Mouse (Mus musculus): ENCODE measurements around the gene Lgi4.

- TF ChIP-seq CTCF (IDR thresholded peaks at IDR 0.05; ENCODE audit: extremely low read depth, insufficient read depth, low read length) (no peak), POLR2A (IDR thresholded peaks at IDR 0.05; ENCODE audit: extremely low read depth, insufficient read depth, low read length) (no peak)
Observed at GRCm38 (mm10) chr7:31084140-31084539, 25.0 kb downstream of the Lgi4 start.
